Comparison of ENCODE assay signal across 1 mouse cellular context in the genomic region with DNA sequence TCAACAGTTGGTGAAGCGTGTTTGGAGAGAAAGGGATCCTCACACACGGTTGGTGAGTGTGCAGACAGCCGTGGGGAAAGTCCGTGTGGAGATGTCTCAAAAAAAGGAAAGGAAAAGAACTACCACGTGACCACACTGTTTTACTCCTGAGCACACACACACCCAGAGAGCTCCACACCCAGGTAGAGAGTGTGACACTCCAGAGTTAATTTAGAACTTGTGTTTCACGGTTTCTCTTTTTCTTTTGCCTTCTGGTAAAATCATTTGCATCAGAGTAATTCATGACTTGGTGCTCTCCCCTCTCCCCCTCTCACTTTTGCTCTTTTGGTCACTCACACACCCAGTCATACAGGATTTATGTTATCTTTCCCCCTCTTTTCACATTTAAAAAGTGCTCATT.
TF ChIP-seq lines count a peak whose summit lies in the region.

No protein-coding gene starts in this region.

TF ChIP-seq in CH12.LX, 34 proteins besides CTCF, POLR2A, EP300 and RAD21 (continued from another document):
- TF ChIP-seq MAZ (IDR thresholded peaks at IDR 0.05; ENCODE audit: low read depth, low read length), result 0 out of 2 replicates have a peak, but pooled peaks have one; percentile 19
- peak; percentile 82; the same call in 1 of the 2 replicates for TF ChIP-seq MEF2A (IDR thresholded peaks at IDR 0.05; ENCODE audit: borderline replicate concordance, low read depth, low read length)
- TF ChIP-seq GABPA (IDR thresholded peaks at IDR 0.05; ENCODE audit: insufficient replicate concordance, low read depth, low read length), result no peak
- no peak for TF ChIP-seq MYC (IDR thresholded peaks at IDR 0.05; ENCODE audit: low read depth, low read length)
- TF ChIP-seq SIN3A (IDR thresholded peaks at IDR 0.05; ENCODE audit: low read length), result no peak
- no peak for TF ChIP-seq ZC3H11A (IDR thresholded peaks at IDR 0.05; ENCODE audit: low read depth, low read length)
- no peak for TF ChIP-seq SMC3 (IDR thresholded peaks at IDR 0.05; ENCODE audit: low read depth, low read length)
- TF ChIP-seq JUN (IDR thresholded peaks at IDR 0.05; ENCODE audit: insufficient read depth, low read depth, low read length), result no peak
- no peak for TF ChIP-seq POLR2AphosphoS2 (IDR thresholded peaks at IDR 0.05; ENCODE audit: low read depth, low read length)
- no peak for TF ChIP-seq TBP (conservative IDR thresholded peaks at IDR 0.05; ENCODE audit: low read depth, low read length)
- TF ChIP-seq ZKSCAN1 (IDR thresholded peaks at IDR 0.05; ENCODE audit: borderline replicate concordance, low read depth, low read length), result no peak
- TF ChIP-seq USF1 (IDR thresholded peaks at IDR 0.05; ENCODE audit: low read depth, low read length), result peak; percentile 75
- TF ChIP-seq NELFE (IDR thresholded peaks at IDR 0.05; ENCODE audit: low read depth, low read length), result no peak
- TF ChIP-seq CHD1 (IDR thresholded peaks at IDR 0.05; ENCODE audit: low read depth, low read length), result no peak
- TF ChIP-seq PAX5 (IDR thresholded peaks at IDR 0.05; ENCODE audit: low read length), result no peak
- no peak for TF ChIP-seq UBTF (IDR thresholded peaks at IDR 0.05; ENCODE audit: low read depth, low read length)
- TF ChIP-seq MAX (IDR thresholded peaks at IDR 0.05; ENCODE audit: low read length), result peak; percentile 82
- peak; percentile 77 for TF ChIP-seq BHLHE40 (IDR thresholded peaks at IDR 0.05; ENCODE audit: low read depth, low read length)
- no peak for TF ChIP-seq E2F4 (IDR thresholded peaks at IDR 0.05; ENCODE audit: insufficient replicate concordance, low read depth, low read length)
- TF ChIP-seq TCF12 (IDR thresholded peaks at IDR 0.05; ENCODE audit: low read depth, low read length), result peak; percentile 20; the same call in 1 of the 2 replicates
- TF ChIP-seq NRF1 (IDR thresholded peaks at IDR 0.05; ENCODE audit: low read depth, low read length), result no peak
- TF ChIP-seq MXI1 (IDR thresholded peaks at IDR 0.05; ENCODE audit: low read depth, low read length), result no peak
